Mouse (Mus musculus) embryo, embryonic 11 days (tissue): ENCODE data around the gene Psmd13.

Experiments
- DNase-seq: peaks from one replicate; pipeline ENCODE4 v3.0.0-alpha.2; 2015

Psmd13 gene

DNA sequence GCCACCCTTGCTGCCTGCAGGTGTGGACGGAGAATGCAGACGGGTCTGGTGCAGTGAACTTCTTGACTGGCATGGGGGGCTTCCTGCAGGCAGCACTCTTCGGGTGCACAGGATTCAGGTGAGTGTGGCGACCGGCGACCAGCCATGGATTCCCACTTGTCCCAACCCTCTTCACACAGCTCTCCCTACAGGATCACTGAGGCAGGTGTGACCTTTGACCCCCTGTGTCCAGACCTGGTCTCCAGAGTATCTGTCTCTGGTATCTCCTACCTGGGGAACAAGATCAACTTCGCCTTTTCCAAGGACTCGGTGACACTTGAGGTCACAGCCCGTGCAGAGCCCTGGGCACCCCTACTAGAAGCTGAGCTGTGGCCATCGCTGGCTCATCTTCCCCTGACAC is 64.5 kb downstream of the Psmd13 start:
- no peak for DNase-seq

DNA sequence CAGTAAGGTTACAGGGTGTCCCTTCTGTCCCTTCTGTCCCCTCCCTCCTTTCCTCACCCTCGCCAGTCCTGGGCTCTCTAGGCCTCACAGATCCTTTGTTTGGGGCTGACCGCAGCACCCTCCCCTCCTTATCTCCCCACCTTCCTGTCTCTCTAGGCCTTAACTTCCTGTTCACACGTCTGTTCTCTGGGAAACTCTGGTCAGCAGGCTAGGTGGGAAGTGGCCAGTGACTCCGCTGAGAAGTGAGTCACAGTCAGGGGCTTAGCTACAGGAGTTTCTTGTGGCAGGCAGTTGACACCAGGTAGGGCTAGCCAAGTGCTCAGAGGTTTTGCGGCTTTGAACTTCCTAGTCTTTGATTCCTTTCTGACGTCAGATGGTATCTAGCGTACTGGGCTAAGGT is 65.2 kb downstream of the Psmd13 start:
- no peak for DNase-seq

- DNase-seq, result no peak
Observed at GRCm38 (mm10) chr7:140948161-140948560, 66.4 kb downstream of the Psmd13 start.
